Mouse (Mus musculus) intestine, embryonic 14.5 days (tissue): Measurements from ENCODE around the gene Tnpo3. TPM values are rescaled to one million over a fixed set of nuclear protein-coding genes. Genes with fewer than 3 reads are reported as not detected.

Experiments used
- ATAC-seq: fragments of 200-750 bp; cut with Nextera tagmentation; replicated peaks from 2 replicates; pipeline ENCODE4 v1.8.0; 2017; ENCODE audit warnings: low read depth, moderate number of reproducible peaks, moderate TSS enrichment, moderate library complexity; ENCODE audit not compliant: low FRiP score, low TSS enrichment
- DNase-seq: peaks from one replicate; pipeline ENCODE4 v3.0.0-alpha.2; 2018; ENCODE audit warnings: low spot score
- H3K27ac ChIP-seq: fragments of 300-500 bp; sonication (generic); 2 replicates; pipeline ENCODE4 v1.5.1; 2014; ENCODE audit warnings: low read depth, mild to moderate bottlenecking, control low read depth
- H3K27me3 ChIP-seq: fragments of 300-500 bp; sonication (generic); replicated peaks from 2 replicates; pipeline ENCODE4 v1.6.1; 2014; ENCODE audit warnings: low read length, control low read depth; ENCODE audit not compliant: control insufficient read depth, insufficient read depth
- H3K36me3 ChIP-seq: fragments of 300-500 bp; sonication (generic); 2 replicates; pipeline ENCODE4 v1.6.1; 2014; ENCODE audit warnings: low read length, control low read depth; ENCODE audit not compliant: control insufficient read depth, insufficient read depth
- H3K4me1 ChIP-seq: fragments of 300-500 bp; sonication (generic); replicated peaks from 2 replicates; pipeline ENCODE4 v1.6.1; 2014; ENCODE audit warnings: low read length, control low read depth, mixed read lengths; ENCODE audit not compliant: control insufficient read depth, insufficient read depth
- H3K4me2 ChIP-seq: fragments of 300-500 bp; sonication (generic); 2 replicates; pipeline ENCODE4 v1.6.1; 2014; ENCODE audit warnings: low read length
- H3K4me3 ChIP-seq: fragments of 300-500 bp; sonication (generic); 2 replicates; pipeline ENCODE4 v1.5.1; 2014; ENCODE audit warnings: low read depth, low read length, control low read depth, mixed read lengths
- H3K9ac ChIP-seq: fragments of 300-500 bp; sonication (generic); 2 replicates; pipeline ENCODE4 v1.6.1; 2014; ENCODE audit warnings: mild to moderate bottlenecking, low read length
- H3K9me3 ChIP-seq: fragments of 300-500 bp; sonication (generic); 2 replicates; pipeline ENCODE4 v1.6.1; 2016; ENCODE audit warnings: low read length, control low read depth; ENCODE audit not compliant: control insufficient read depth
- WGBS: fragments of 180-500 bp; shearing (Covaris S2); extraction: QIAGEN DNeasy Blood & Tissue Kit; methylation state at CpG from one replicate; pipeline ENCODE4 v1.1.7; 2014; 5-methylcytosine and 5-hydroxymethylcytosine counted together
- polyA plus RNA-seq: library from polyadenylated mRNA; unstranded; fragments of >200 nt; fragmentation: Nextera tagmentation; extraction: Ambion mirVana; gene quantifications from 2 replicates; pipeline ENCODE4 v1.2.1, GENCODE M21; 2014

The Tnpo3 gene
- polyA plus RNA-seq, 1 experiment from 2014 or later = 91.2 TPM

DNA sequence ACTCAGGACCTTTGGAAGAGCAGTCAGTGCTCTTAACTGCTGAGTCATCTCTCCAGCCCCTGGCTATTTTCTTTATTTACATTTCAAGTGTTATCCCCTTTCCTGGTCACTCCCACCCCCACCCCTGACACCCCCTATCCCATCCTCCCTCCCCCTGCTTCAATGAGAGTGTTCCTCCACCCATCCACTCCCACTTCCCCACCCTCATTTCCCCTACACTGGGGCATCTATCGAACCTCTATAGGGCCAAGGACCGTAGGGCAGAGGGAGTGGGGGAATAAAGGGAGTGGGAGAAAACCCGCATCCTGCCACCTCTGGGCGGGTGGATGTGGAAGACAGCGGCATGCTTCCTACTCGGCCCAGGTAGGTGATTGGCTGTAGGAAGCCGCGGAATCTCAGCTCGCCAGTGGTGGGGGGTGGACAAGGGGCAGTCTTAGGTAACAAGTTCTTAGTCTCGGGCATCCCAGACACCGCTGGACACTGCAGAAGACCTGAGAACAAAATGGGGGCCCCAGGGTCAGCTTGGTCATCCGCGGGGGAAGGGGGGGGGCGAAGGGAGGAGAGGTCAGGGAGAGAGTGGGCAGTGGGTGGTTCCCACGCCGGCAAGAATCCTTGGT lies 29.3 kb upstream of the Tnpo3 start:
- WGBS = 5% methylated on average over 15 of the region's 16 CpGs
- Histone ChIP-seq H3K4me1 (no peaks in the 10 kb centered on the region), H3K9ac (no peak overlapping the region), H3K4me2 (peak overlapping the region; percentile 25), H3K36me3 (no peaks in the 10 kb centered on the region), H3K9me3 (peaks cover 4% of the 10 kb centered on the region; the same call in 1 of the 2 replicates), H3K27ac (no peak overlapping the region), H3K27me3 (no peaks in the 10 kb centered on the region), H3K4me3 (no peak overlapping the region)
- ATAC-seq (0 out of 2 replicates have a peak, but pooled peaks have one; percentile 32), DNase-seq (no peak)

DNA sequence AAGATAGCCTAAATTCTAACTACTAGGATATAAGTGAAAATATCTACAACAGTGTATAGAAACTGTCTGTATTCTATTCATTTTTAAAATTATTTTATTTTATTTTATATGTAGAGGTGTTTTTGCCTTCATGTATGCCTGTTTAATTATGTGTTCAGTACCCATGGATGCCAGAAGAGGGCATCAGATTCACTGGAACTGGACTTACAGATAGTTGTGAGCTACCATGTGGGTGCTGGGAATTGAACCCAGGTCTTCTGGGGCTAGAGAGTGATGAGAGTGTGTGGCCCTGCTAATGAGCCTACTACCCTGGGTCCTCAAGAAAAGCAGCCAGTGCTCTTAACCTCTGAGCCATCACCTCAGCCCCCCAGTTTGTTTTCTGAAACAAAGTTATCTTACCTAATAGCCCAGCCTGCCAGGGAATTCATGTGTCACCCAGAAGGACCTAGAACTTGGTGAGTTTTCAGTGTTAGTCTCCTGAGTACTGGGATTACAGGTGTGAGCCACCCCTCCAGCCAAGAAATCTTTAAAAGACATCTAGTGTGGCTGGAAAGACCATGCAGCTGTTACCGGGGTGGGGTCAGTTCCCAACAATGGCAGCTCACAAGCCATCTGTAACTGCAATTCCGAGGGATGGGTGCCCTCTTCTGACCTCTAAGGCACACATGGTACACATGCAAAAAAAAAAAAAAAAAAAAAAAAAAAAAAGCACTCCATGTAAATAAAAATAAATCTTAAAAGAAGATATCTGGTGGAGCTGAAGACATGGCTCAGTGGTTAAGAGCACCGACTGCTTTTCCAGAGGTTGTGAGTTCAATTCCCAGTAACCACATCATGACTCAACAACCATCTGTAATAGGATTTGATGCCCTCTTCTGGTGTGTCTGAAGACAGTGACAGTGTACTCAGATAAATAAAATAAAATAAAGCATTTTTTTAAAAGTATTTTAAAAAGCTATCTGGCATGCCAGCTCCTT lies 28.0 kb upstream of the Tnpo3 start:
- Histone ChIP-seq H3K9ac (no peak overlapping the region), H3K4me1 (no peaks in the 10 kb centered on the region), H3K27ac (no peak overlapping the region), H3K4me3 (no peak overlapping the region), H3K27me3 (no peaks in the 10 kb centered on the region), H3K9me3 (no peaks in the 10 kb centered on the region), H3K4me2 (no peak overlapping the region), H3K36me3 (no peaks in the 10 kb centered on the region)
- no peak for DNase-seq
- ATAC-seq = no peak
- WGBS = 79% methylated on average over 3 of the region's 3 CpGs

GRCm38 (mm10) chr6:29636322-29637092 lies 26.8 kb upstream of the Tnpo3 start:
- H3K4me1 ChIP-seq = no peaks in the 10 kb centered on the region
- no peak for DNase-seq
- no peaks in the 10 kb centered on the region for H3K9me3 ChIP-seq
- H3K4me3 ChIP-seq = no peak overlapping the region
- no peak for ATAC-seq
- H3K9ac ChIP-seq = no peak overlapping the region
- H3K27me3 ChIP-seq = 0 out of 2 replicates have a peak, but pooled peaks cover 3% of the 10 kb centered on the region
- H3K27ac ChIP-seq = no peak overlapping the region
- no peaks in the 10 kb centered on the region for H3K36me3 ChIP-seq
- H3K4me2 ChIP-seq = no peak overlapping the region
- WGBS = 91% methylated on average over 4 of the region's 4 CpGs

DNA sequence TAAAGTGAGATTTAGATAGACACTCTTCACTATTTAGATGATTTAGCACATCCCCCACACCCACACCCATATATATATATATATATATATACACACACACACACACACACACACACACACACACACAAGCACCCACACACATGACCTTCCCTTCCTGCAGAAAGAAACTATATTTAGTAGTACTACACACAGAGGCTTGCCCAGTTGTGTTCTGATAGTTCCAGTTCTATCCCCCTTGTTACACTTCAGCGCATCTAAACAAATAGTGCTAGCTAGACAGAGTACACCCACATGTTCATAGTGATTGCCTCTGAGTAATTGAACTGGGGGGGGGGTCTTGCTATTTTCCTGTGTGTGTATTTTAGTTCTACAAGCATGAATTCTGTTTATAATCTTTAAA lies 24.9 kb upstream of the Tnpo3 start:
- no peak overlapping the region for H3K4me2 ChIP-seq
- no peak overlapping the region for H3K27ac ChIP-seq
- 93% methylated on average over 1 of the region's 1 CpGs for WGBS
- DNase-seq (no peak), ATAC-seq (no peak)
- H3K4me3 ChIP-seq = no peak overlapping the region
- no peaks in the 10 kb centered on the region for H3K36me3 ChIP-seq
- H3K9me3 ChIP-seq = no peaks in the 10 kb centered on the region
- H3K4me1 ChIP-seq = no peaks in the 10 kb centered on the region
- 0 out of 2 replicates have a peak, but pooled peaks cover 3% of the 10 kb centered on the region for H3K27me3 ChIP-seq
- no peak overlapping the region for H3K9ac ChIP-seq

- 43% methylated on average over 12 of the region's 12 CpGs for WGBS
- no peak overlapping the region for H3K4me3 ChIP-seq
- no peaks in the 10 kb centered on the region for H3K4me1 ChIP-seq
- no peak overlapping the region for H3K4me2 ChIP-seq
- no peak overlapping the region for H3K9ac ChIP-seq
- ATAC-seq = no peak
- H3K9me3 ChIP-seq = no peaks in the 10 kb centered on the region
- 0 out of 2 replicates have a peak, but pooled peaks cover 3% of the 10 kb centered on the region for H3K27me3 ChIP-seq
- no peak for DNase-seq
- no peaks in the 10 kb centered on the region for H3K36me3 ChIP-seq
- H3K27ac ChIP-seq = no peak overlapping the region
Measured at GRCm38 (mm10) chr6:29632552-29633292, 23.0 kb upstream of the Tnpo3 start.

- ATAC-seq = no peak
- H3K9me3 ChIP-seq = no peaks in the 10 kb centered on the region
- no peaks in the 10 kb centered on the region for H3K4me1 ChIP-seq
- H3K4me3 ChIP-seq = no peak overlapping the region
- WGBS = 30% methylated on average over 10 of the region's 10 CpGs
- no peak overlapping the region for H3K9ac ChIP-seq
- H3K4me2 ChIP-seq = no peak overlapping the region
- H3K27me3 ChIP-seq = 0 out of 2 replicates have a peak, but pooled peaks cover 3% of the 10 kb centered on the region
- DNase-seq = no peak
- H3K36me3 ChIP-seq = no peaks in the 10 kb centered on the region
- no peak overlapping the region for H3K27ac ChIP-seq
Measured at GRCm38 (mm10) chr6:29631751-29632551, 22.3 kb upstream of the Tnpo3 start.

- no peaks in the 10 kb centered on the region for H3K36me3 ChIP-seq
- no peak overlapping the region for H3K4me2 ChIP-seq
- DNase-seq (no peak), ATAC-seq (no peak)
- 80% methylated on average over 1 of the region's 1 CpGs for WGBS
- H3K9ac ChIP-seq = no peak overlapping the region
- no peaks in the 10 kb centered on the region for H3K4me1 ChIP-seq
- H3K9me3 ChIP-seq = no peaks in the 10 kb centered on the region
- H3K27ac ChIP-seq = no peak overlapping the region
- H3K27me3 ChIP-seq = 0 out of 2 replicates have a peak, but pooled peaks cover 3% of the 10 kb centered on the region
- no peak overlapping the region for H3K4me3 ChIP-seq
Measured at GRCm38 (mm10) chr6:29630216-29630615, 20.5 kb upstream of the Tnpo3 start.
